Mouse (Mus musculus) left cerebral cortex, postnatal 4 days (tissue): ENCODE results near the gene Arid5a. TPM values are rescaled to one million over a fixed set of nuclear protein-coding genes. Genes with fewer than 3 reads are reported as not detected.

Experiments
- microRNA-seq: library from miRNA; unstranded; fragments of <30 nt; microRNA quantifications from one replicate; pipeline ENCODE4 v1.2.0, GENCODE M21; 2022
- total RNA-seq, 2 experiments: library from RNA; stranded (reverse); gene quantifications; 2 replicates each; pipeline ENCODE4 v1.2.3; 2021

Gene Arid5a
- total RNA-seq, 2 experiments from 2014 or later: 7.6 to 7.7 TPM

Small RNA genes within 50 kb of the gene (microRNA-seq; reads per million reads assigned to microRNA genes)
- 1.2 reads per million for gene Mir6898

Other genes with a start within 250 kb of the Arid5a start
- gene Hs6st1, start 239.3 kb upstream of the Arid5a start, total RNA-seq: 10 to 100 TPM; 88.1 to 90.1 TPM
- 10 to 100 TPM; 54.7 to 56.0 TPM for gene Uggt1, start 63.0 kb upstream of the Arid5a start, total RNA-seq
- under 1 TPM; 0.34 to 0.56 TPM for gene Neurl3, start 33.1 kb upstream of the Arid5a start, total RNA-seq
- gene Kansl3, start 61.4 kb downstream of the Arid5a start, total RNA-seq: 10 to 100 TPM; 61.4 to 67.1 TPM
- gene Fer1l5, start 64.6 kb downstream of the Arid5a start, total RNA-seq: under 1 TPM in 1 of 2 experiments, not detected in 1; 0.08 TPM
- gene Lman2l, start 137.5 kb downstream of the Arid5a start, total RNA-seq: 10 to 100 TPM; 40.7 to 45.7 TPM
- gene Cnnm4, start 163.9 kb downstream of the Arid5a start, total RNA-seq: 10 to 100 TPM; 13.6 to 14.3 TPM
- 10 to 100 TPM; 39.3 to 40.0 TPM for gene Cnnm3, start 204.1 kb downstream of the Arid5a start, total RNA-seq
- gene Ankrd23, start 229.2 kb downstream of the Arid5a start, total RNA-seq: 1 to 10 TPM; 8.3 to 8.6 TPM
- gene Gm42417, start 231.7 kb downstream of the Arid5a start, total RNA-seq: not detected
- 10 to 100 TPM; 13.4 to 15.1 TPM for gene Ankrd39, start 239.7 kb downstream of the Arid5a start, total RNA-seq